Mouse (Mus musculus): ENCODE data around the gene Zfp651.

DNA sequence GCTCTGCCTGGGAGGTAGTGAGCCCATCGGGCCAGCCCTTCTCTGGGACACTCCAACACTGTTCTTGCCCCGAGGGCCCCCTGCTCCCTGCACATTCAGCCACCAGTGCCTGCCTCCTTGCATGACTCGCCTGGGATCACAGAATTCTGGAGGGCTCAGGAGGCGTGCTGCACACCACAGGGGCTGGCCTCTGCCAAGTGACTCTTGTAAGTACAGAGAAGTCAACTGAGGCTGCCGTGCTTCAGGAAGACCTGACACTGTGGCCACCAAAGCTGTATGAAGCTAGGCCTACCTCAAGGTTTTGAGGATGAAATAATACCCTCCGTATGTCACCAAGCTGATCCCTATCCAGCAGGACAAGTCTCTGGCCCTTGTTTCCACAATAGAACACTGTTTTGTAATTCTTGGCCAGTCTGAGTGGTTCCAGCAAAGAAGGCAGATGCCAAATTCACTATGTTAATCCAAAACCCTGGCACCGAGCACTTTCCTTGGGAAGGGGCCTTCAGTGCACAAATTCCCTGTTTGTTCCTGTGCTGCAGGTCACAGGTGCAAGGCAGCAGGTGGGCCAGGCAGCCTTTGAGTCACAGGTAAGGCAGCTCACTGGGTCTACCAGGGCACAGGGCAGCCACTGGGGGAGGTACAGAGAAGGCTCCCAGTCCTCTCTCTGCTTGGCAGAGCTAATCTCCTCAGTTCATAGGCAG is 60.8 kb downstream of the Zfp651 start:
- no peak for TF ChIP-seq POLR2A (IDR thresholded peaks at IDR 0.05; ENCODE audit: insufficient read depth, low read depth, low read length)
- no peak for TF ChIP-seq CTCF (IDR thresholded peaks at IDR 0.05; ENCODE audit: insufficient read depth, low read depth, low read length)
